Mouse (Mus musculus): Measurements from ENCODE around the gene Gstm1. TPM values are rescaled to one million over a fixed set of nuclear protein-coding genes. Genes with fewer than 3 reads are reported as not detected.
"Not testable (repeated sequence)": the region's sequence is repeated elsewhere in the genome, so short reads cannot be mapped to it uniquely, and the experiment has no call there.

Gstm1 gene
- polyA plus RNA-seq, 1 experiment from 2014 or later: 391 TPM

DNA sequence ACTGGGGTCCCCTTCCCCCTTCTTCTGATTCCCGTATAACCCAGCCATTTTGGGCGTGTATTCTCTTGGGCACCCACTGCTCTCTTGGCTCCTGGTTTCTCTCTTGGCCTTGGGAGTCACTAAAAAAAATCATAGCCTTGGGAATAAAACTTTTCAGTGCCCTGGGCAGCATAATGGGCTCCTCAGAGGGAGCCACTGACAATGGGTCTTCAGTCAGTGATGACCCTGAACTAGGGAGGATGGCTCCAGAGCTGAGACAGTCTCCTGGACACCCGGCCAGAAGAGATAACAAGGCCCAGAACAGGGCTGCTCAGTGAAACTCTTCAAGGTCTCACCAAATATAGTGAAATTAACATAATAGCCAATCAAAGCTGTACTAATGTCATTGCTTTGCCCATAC, 19.2 kb downstream of the Gstm1 start:
- WGBS (ENCODE audit: missing documents): 85% methylated on average over 3 of the region's 3 CpGs
- Histone ChIP-seq H3K4me3 (ENCODE audit: inconsistent target) (no peak overlapping the region), H3K79me2 (ENCODE audit: inconsistent target) (no peaks in the 10 kb centered on the region), H3K36me3 (ENCODE audit: inconsistent target) (no peaks in the 10 kb centered on the region), H3K27ac (no peak overlapping the region)

DNA sequence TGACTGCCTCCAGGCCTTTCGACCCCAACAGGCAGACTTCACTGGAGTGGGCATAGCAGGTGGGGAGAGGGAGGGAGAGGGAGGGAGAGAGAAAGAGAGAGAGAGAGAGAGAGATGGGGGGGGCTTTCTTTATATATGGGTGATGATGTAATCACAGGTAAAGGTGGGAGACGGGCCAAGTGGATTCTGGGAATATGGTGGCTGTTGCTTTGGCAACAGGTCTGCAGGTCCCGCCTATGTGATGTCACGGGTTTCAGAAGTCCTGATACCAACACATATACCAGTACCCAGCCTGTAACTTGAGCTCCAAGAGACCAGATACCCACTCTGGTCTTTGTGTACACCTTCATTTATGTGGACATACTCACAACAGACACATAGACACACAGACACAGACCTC, 21.2 kb downstream of the Gstm1 start:
- Histone ChIP-seq H3K27ac (no peak overlapping the region), H3K4me3 (ENCODE audit: inconsistent target) (no peak overlapping the region), H3K79me2 (ENCODE audit: inconsistent target) (no peaks in the 10 kb centered on the region), H3K36me3 (ENCODE audit: inconsistent target) (no peaks in the 10 kb centered on the region)
- WGBS (ENCODE audit: missing documents): 97% methylated on average over 3 of the region's 4 CpGs

DNA sequence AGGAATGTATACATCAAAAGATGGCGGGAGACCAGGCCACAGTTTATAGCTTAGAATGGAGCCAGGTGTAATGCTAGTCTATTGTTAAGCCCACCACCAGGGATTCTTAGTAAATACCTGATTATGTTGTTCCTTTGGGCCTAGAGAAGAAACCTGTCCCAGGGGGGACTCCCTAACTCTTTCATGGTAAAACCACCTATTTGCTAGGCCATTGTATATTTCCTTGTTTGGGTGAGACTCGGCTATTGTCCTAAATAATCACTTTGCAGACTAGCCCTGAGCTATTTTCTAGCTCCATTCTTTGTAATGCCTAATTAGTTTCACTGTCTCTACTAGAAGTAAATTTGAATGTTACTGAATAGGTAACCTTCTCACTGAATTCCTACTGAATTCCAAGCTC, 21.8 kb downstream of the Gstm1 start:
- WGBS (ENCODE audit: missing documents): 100% methylated on average over 2 of the region's 2 CpGs
- H3K79me2 ChIP-seq (ENCODE audit: inconsistent target): not testable (repeated sequence)

DNA sequence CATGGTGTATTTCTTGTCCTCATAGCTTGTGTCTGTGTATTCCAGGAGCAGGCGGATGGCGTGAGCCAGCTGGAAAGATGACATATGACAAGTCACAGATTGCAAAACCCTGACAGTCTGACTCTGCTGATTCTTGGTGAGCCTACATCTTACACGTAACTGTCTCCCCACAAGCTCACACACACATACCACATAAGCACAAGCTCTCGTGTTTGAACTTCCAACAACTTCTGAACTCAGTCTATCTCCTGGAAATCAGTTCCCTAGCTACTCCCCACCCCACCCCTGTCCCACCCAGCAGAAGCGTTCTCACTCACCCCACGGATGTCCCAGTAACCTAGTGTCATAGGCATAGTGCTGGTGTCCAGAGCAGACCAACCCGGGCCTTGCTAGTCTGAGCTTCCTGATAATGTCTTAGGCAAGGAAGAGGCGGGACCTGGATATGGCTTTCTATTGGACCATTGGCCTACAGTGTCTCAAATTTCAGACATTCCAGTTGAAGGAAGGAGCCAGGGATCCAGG, 31.7 kb downstream of the Gstm1 start, which contains the start of gene Gstm2:
Gstm2 (minus strand) TSS at position 413 of the 522 bp plus-strand sequence.
- H3K27ac ChIP-seq: no peak within 1 kb of the TSS
- H3K4me3 ChIP-seq (ENCODE audit: inconsistent target): no peak within 1 kb of the TSS
- no peaks in the 10 kb centered on the region for H3K79me2 ChIP-seq (ENCODE audit: inconsistent target)
- no peaks in the 10 kb centered on the region for H3K36me3 ChIP-seq (ENCODE audit: inconsistent target)
- WGBS (ENCODE audit: missing documents): 78% methylated on average over 8 of the region's 8 CpGs

More for the DNA sequence above, 21.8 kb downstream of the Gstm1 start:
- H3K27ac ChIP-seq; H3K4me3 ChIP-seq (ENCODE audit: inconsistent target); H3K36me3 ChIP-seq (ENCODE audit: inconsistent target): not testable (repeated sequence)

DNA sequence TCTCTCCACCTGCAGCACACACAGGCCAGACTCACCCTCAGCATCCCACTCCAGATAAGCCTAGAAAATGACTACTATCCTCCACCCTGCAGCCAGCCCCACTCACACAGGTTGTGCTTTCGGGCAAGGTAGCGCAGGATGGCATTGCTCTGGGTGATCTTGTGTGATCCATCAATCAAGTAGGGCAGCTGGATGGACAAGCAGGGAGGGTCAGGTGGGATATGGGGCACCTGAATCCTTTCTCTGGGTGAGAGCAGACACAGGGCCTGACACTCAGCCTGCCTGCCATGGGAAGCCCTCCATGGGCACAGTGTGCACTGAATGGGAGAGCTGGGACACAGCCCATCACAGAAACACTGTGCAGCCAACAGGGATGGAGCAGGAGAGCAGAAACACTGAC, 32.6 kb downstream of the Gstm1 start:
- H3K4me3 ChIP-seq (ENCODE audit: inconsistent target); H3K79me2 ChIP-seq (ENCODE audit: inconsistent target); H3K36me3 ChIP-seq (ENCODE audit: inconsistent target); H3K27ac ChIP-seq: not testable (repeated sequence)
- WGBS (ENCODE audit: missing documents): 93% methylated on average over 2 of the region's 2 CpGs

DNA sequence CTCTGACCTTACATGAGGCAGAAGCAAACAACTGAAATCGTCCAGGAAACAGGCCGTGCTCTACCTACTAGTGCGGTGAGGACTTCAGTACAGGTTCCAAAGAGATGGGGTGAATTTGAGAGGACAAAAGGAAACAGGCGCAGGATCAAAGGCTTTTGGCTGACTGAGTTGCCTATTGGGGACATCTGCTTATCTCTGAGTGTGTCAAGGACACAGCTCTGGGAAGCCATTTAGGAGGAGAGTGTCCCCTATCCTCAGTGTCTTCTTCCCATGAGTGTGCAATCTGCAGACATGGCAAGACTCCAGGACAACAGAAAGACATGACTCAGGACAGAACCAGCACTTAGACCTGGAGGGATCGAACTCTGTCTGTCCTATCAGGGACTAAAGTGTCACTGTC, 33.3 kb downstream of the Gstm1 start:
- 95% methylated on average over 5 of the region's 5 CpGs for WGBS (ENCODE audit: missing documents)
- H3K79me2 ChIP-seq (ENCODE audit: inconsistent target): no peaks in the 10 kb centered on the region
- H3K27ac ChIP-seq: no peak overlapping the region
- H3K36me3 ChIP-seq (ENCODE audit: inconsistent target): no peaks in the 10 kb centered on the region
- H3K4me3 ChIP-seq (ENCODE audit: inconsistent target): no peak overlapping the region

DNA sequence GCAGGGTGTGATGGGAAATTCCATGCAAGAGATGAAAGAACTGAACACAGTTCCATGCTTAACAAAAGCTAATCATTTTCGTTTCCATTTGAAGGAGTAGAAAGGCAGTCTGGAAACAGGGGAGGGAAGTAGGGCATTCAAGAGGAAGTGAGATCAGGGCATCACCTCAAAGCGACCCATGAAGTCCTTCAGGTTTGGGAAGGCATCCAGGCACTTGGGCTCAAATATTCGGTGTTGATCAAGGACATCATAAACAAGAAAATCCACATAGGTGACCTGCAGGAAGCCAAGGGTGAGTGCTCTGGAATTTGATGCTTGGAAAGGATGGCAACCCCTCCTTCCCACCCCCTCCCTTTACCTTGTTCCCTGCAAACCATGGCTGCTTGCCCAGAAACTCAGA, 34.0 kb downstream of the Gstm1 start:
- H3K27ac ChIP-seq: no peak overlapping the region
- H3K4me3 ChIP-seq (ENCODE audit: inconsistent target): no peak overlapping the region
- WGBS (ENCODE audit: missing documents): 23% methylated on average over 3 of the region's 3 CpGs
- no peaks in the 10 kb centered on the region for H3K79me2 ChIP-seq (ENCODE audit: inconsistent target)
- no peaks in the 10 kb centered on the region for H3K36me3 ChIP-seq (ENCODE audit: inconsistent target)

DNA sequence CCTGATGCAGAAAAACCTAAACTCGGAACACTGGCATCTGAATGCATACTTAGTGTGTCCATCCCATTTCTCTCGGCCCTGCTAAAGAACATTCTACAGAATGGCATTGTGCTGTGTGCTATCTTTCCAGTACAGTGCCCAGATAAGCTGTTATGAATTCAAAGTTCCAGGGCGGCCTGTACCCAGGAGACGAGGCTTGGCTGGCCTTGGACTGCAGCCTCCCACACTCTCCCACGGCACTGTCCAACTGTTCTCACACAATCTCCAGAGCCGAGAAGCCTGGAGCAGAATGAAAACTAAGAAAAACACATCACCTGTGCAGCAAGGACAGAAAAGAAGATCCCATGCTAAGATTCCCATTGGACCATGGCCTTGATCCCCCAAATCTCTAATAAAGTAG, 35.0 kb downstream of the Gstm1 start:
- H3K4me3 ChIP-seq (ENCODE audit: inconsistent target): no peak overlapping the region
- no peak overlapping the region for H3K27ac ChIP-seq
- no peaks in the 10 kb centered on the region for H3K79me2 ChIP-seq (ENCODE audit: inconsistent target)
- 95% methylated on average over 6 of the region's 6 CpGs for WGBS (ENCODE audit: missing documents)
- no peaks in the 10 kb centered on the region for H3K36me3 ChIP-seq (ENCODE audit: inconsistent target)

DNA sequence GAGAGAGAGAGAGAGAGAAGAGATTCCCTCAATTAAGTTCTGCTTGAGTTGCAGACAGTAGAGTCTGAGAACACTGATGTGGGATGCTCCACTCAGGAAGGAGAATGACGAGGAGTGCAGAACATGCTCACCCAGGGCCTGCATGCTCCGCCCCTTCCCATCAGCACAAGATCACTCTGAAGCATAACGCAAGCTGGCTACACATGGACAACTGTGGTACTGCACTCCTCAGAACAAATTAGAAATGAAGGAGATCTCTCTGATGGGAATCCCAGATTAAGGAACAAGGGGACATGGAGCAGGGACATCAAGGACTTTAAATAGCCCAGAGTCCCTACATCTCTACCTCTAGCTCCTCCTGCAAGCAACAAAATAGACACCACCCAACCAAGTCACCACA, 36.5 kb downstream of the Gstm1 start:
- WGBS (ENCODE audit: missing documents): 75% methylated on average over 3 of the region's 3 CpGs
- H3K36me3 ChIP-seq (ENCODE audit: inconsistent target): no peaks in the 10 kb centered on the region
- no peaks in the 10 kb centered on the region for H3K79me2 ChIP-seq (ENCODE audit: inconsistent target)
- H3K4me3 ChIP-seq (ENCODE audit: inconsistent target): no peak overlapping the region
- H3K27ac ChIP-seq: no peak overlapping the region

DNA sequence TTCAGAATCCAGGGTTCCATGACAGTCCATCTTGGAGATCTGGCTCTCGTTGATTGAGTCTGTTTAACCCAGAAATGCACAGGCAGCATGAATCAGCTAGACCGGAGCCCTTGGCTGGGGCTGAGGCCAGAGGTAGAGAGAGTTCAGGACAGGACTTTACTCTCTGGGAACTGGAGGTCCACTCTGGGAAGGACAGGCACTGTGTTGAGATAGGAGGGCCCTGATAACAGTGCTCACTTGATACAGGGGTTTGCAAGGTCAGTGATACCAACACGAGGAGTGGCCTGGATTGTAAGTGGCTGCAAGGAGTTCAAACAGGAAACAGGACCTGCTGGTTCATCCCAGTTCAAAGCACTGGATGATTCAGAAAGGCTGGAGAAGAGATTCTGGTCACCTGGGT, 40.1 kb downstream of the Gstm1 start:
- Histone ChIP-seq H3K36me3 (ENCODE audit: inconsistent target) (no peaks in the 10 kb centered on the region), H3K4me3 (ENCODE audit: inconsistent target) (no peak overlapping the region), H3K27ac (no peak overlapping the region), H3K79me2 (ENCODE audit: inconsistent target) (no peaks in the 10 kb centered on the region)
- 85% methylated on average over 3 of the region's 3 CpGs for WGBS (ENCODE audit: missing documents)

DNA sequence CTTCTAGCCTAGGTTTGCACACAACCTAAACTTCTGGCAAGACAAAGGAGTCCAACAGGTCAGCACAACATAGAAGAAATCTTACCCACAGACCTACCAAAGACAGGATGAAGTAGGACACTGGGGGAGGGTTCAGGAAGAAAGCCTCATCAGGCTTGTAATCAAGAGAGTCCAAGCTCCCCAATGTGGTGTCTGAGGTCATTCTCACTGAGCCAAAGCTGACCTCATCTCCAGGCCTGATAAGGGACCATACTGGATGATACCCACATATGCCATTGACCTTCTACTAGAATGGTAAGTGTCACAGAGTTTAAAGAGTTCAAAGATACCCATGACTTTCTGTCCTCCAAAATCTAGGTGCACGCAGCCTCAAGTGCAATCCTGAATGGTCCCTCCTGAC, 43.5 kb downstream of the Gstm1 start:
- Histone ChIP-seq H3K79me2 (ENCODE audit: inconsistent target) (no peaks in the 10 kb centered on the region), H3K4me3 (ENCODE audit: inconsistent target) (no peak overlapping the region), H3K27ac (no peak overlapping the region), H3K36me3 (ENCODE audit: inconsistent target) (no peaks in the 10 kb centered on the region)
- WGBS (ENCODE audit: missing documents): 100% methylated on average over 1 of the region's 1 CpGs

DNA sequence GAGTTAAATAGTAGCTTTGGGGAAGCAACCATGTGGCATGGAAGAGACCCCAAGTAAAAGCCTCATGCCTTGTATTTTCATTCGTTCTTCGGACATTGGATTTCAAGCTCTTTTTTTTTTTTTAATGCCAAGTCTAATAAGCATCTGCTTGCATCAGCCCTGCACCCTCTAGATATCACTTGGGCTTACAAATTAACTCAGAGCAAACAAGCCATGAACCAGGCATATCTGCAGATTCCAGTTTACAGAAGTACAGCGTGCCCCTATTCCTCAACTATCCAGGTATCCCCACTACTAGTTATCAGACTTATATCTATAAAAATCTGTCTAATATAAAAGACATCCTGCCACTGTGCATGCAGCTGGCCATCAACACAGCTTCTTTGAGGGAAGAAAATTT, 45.7 kb downstream of the Gstm1 start:
- Histone ChIP-seq H3K4me3 (ENCODE audit: inconsistent target) (no peak overlapping the region), H3K27ac (no peak overlapping the region), H3K79me2 (ENCODE audit: inconsistent target) (no peaks in the 10 kb centered on the region), H3K36me3 (ENCODE audit: inconsistent target) (no peaks in the 10 kb centered on the region)
- WGBS (ENCODE audit: missing documents): 93% methylated on average over 3 of the region's 3 CpGs

DNA sequence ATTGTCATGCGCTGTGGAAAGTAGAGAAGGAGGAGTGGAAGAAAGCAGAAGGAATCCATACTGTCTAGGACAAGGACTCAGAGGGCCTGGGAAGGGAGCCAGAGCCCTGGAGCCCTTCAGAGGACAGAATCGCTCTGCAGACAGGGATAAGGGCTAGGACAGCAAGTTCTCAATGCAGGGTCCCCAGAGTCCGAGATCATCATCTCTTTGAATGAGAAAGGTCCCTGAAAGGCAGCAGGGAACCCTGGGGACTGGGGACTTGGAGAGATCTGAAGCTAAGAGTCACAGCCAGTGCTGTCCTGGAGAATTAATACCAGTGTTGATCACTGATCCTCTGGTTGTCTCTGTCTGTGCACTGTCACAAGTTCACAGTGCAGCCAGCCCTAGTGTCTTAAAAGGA, 46.7 kb downstream of the Gstm1 start:
- not testable (repeated sequence) for H3K36me3 ChIP-seq (ENCODE audit: inconsistent target); H3K27ac ChIP-seq; H3K79me2 ChIP-seq (ENCODE audit: inconsistent target); H3K4me3 ChIP-seq (ENCODE audit: inconsistent target)
- 100% methylated on average over 3 of the region's 3 CpGs for WGBS (ENCODE audit: missing documents)

DNA sequence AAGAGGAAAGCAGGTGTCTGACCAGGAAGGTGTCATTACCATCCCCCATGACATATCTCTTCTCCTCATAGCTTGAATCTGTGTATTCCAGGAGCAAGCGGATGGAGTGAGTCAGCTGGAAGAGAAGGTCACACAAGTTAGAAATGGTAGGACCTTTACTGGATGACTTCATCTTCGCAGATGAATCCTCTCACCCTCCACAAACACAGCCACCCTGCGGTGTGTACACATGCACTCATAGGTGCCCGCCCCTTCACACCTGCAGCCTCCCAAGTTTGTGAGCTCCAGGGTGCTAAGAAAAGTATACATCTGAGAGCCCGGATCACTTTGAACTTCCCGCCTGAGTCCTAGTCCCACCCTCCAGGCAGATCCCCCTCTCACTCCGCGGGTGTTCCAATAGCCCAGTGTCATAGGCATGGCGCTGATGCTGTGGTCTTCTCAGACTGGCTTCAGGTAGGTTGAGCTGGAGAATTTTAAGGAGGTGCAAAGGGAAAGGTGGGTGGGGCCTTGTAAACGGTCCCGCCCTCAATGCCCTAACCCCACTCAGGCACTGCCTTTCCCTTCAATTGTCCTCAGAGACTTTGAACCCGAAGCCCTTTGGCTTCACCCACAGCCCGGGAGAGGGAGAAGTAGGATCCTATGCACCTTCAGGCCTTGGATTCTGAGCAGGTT, 48.9 kb downstream of the Gstm1 start, which contains the start of gene Gstm3:
Gstm3 (minus strand) TSS at position 560 of the 672 bp plus-strand sequence.
- Histone ChIP-seq H3K36me3 (ENCODE audit: inconsistent target) (no peaks in the 10 kb centered on the region), H3K4me3 (ENCODE audit: inconsistent target) (no peak within 1 kb of the TSS), H3K27ac (no peak within 1 kb of the TSS), H3K79me2 (ENCODE audit: inconsistent target) (no peaks in the 10 kb centered on the region)
- WGBS (ENCODE audit: missing documents): 79% methylated on average over 13 of the region's 13 CpGs

DNA sequence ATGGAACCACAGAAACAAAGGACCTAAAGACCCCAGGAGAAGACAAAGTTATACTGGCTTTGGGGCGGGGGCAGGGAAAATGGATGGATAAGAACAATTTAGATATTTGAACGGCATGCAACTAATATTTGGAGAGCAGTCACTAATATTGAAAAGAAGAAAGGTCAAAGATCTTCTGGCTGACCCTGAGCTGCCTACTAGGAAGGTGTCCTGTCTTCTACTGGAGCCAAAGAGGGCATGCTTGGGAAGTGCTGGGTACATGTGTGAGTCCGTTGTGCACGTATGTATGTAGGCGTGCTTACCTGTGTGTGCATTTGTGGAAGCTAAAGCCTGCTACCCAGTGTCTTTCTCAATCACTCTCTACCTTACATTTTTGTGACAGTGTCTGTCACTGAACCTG, 51.1 kb downstream of the Gstm1 start:
- WGBS (ENCODE audit: missing documents): 94% methylated on average over 5 of the region's 5 CpGs
- no peak overlapping the region for H3K4me3 ChIP-seq (ENCODE audit: inconsistent target)
- H3K79me2 ChIP-seq (ENCODE audit: inconsistent target): no peaks in the 10 kb centered on the region
- no peak overlapping the region for H3K27ac ChIP-seq
- no peaks in the 10 kb centered on the region for H3K36me3 ChIP-seq (ENCODE audit: inconsistent target)

DNA sequence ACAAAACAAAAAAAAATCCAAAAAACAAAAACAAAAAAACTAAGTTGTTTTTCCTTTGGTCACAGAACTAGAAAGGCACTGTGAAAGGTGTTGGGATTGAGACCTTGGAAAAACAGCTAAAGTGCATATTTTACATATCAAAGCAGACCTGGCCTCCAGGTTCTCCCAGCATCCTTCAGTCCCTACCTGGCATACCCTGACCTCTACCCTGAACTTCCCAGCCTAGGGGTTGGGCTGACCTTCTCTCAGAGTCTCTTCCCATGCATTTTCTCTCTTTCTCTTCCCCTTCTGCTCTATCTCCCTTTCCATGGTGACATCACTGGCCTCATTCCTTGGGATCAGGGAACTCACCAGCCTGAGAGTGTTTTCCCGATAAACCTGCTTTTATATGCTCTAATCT, 52.2 kb downstream of the Gstm1 start:
- Histone ChIP-seq H3K36me3 (ENCODE audit: inconsistent target) (no peaks in the 10 kb centered on the region), H3K27ac (no peak overlapping the region), H3K4me3 (ENCODE audit: inconsistent target) (no peak overlapping the region), H3K79me2 (ENCODE audit: inconsistent target) (no peaks in the 10 kb centered on the region)
- 100% methylated on average over 1 of the region's 1 CpGs for WGBS (ENCODE audit: missing documents)

Data from macrophage (primary cell).